Mouse (Mus musculus) cerebellum, adult 18-20 months (tissue): Measurements from ENCODE around the gene Atp5h.
"Not testable (repeated sequence)": the region's sequence is repeated elsewhere in the genome, so short reads cannot be mapped to it uniquely, and the experiment has no call there.

Experiments used
- DNase-seq, 2 experiments: peaks; one replicate each; pipeline ENCODE4 v3.0.0; 2021

The Atp5h gene

DNA sequence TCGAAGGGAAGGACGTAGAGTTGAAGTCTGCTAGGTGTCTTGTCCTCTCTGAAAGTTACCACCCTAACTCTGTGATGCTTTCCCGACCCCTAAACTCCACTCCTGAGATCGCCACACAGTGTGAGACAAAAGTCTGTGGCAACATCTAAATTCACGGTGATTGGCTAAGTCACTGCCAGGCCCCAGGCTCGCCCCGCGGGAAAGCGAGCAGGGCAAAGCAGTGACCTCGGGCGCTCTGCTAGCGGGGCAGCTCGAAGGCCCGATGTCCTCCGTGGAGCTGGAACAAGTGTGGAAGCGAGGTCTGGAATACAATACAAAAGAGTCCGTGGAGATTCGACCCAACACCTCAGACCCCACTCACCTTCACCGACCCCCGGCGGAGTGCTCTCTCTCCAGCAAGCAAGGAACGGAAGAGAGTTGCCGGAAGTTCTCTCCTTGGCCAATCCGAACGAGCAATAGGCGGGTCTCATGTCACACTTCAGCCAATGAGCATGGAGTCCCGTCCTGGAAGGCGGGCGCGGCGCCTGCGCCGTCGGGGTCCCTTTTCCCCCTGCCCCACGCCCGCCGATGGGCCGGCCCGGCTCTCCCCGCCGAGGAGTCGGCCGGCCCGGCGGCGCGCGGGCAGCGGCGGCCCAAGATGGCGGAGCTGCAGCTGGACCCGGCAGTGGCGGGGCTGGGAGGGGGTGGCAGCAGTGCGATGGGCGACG is at the start of gene Atp5h, which contains the start of gene Kctd2:
Gene Atp5h (minus strand): TSS at position 432 of the 707 bp plus-strand sequence.
Gene Kctd2 (plus strand): TSS at position 598 of the 707 bp plus-strand sequence.
- DNase-seq = peak; percentile 96 to 97

DNA sequence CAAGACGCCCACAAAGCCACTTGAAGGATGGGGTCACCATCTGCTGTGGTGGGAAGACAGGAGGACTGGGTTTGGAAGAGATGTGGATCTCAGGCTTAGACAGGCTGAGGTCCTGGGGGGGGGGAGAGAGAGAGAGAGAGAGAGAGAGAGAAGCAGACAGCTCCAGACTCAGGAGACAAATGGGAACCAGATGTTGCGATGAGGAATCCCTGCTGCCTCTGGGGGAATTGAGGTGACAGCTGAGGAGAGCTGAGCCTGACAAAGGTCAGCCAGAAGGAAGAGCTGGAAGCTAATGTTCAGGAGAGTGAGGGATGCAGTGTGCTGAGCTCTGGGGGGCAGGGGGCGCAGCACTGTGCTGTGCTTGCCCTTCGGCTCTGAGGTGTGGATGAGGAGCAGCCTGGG is 47.5 kb upstream of the Atp5h start:
- no peak for DNase-seq

DNA sequence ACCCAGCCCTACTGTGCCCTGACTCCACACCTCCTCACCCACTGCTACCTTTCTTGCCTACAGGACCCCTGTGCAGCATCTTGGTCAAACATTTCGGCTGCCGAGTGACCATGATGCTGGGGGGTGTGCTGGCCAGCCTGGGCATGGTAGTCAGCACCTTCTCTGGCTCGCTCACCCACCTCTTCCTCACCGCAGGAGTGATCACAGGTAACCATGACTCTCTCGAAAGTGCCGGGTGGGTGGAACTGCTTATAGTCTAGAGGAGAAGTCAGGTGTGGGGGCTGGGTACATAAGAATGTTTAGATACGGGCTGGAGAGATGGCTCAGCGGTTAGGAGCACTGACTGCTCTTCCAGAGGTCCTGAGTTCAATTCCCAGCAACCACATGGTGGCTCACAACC is 45.1 kb upstream of the Atp5h start:
- no peak for DNase-seq

DNA sequence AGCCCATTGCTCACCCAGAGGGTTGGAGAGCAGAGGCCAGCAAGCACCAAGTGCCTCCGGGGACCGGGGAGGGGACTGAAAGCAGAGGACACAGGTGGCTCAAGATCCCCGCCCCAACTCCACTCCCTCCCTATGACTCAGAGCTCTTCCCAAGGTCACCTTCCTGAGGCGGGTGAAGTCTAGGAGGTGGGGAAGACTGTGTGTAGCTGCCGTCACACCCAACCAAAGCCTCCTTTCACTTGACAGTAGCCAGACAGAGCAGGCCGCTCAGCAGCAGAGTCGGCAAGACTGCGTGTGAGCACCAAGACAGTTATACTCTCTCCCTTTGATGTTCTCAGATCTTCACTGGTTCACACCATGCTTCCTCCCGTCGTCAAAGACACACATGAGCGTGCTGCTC is 43.6 kb upstream of the Atp5h start:
- DNase-seq = no peak

DNA sequence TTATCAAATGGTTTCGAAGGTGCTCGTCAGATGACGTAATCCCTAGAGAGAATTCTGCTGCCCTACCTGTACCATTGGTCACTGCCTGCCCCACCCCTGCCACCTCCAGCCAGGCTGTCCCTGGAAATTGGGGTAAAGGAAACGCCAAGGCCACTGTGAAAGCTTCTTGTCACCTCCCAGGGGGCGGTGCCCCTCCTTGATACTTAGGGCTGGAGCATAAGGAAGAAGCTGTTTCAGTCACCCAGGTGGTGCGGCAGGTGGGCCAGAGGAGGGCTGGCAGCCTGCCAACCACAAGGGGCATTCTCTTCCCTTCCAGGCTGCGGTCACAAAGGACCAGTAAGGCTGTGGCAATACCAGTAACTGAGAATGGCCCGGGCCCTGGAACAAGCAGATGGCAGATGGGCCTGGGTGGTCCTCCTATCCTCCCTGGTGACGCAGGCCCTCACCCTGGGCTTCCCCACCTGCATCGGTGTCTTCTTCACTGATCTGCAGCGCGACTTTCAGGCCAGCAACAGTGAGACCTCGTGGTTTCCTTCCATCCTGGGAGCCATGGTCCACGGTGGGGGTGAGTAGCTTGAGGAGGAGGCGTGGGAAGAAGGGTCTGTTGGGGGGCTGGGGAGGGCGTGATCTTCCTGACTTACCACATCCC is 42.6 kb upstream of the Atp5h start, which contains the start of gene Slc16a5:
Gene Slc16a5 (plus strand): TSS at position 232 of the 649 bp plus-strand sequence.
- DNase-seq = no peak

DNA sequence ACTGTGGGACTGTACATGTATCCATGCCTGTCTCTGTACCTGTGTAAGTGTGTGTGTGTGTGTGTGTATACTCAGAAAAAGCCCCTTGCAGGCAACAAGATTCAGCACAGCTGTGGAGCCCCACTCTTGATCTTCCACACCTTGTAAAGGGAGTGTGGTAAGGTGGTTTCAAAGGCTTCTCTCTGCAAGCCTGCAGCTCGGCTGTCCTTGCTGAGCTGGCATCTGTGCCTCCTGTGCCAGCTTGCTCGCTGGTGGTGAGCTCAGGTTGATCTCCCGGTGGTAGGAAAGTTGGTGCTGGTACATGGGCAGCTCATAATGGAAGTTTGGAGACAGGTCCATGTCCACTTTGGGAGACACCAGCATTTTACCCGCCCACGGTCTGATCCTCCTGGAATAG is 42.1 kb upstream of the Atp5h start:
- DNase-seq = no peak

DNA sequence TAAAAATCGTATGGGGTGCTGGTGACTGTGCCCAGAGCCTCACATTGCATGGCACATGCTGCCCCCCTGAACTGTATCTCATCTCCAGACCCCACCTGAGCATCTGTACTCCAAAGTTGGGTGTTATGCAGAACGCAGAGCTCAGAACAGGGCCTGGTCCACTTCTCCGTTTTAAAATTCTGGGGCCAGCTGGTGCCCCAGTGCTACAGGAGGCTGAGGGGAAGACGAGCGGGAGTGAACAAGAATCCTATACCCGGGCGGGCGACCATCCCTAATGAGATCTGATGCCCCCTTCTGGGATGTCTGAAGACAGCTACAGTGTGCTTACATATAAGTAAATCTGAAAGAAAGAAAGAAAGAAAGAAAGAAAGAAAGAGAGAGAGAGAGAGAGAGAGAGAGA is 41.2 kb upstream of the Atp5h start:
- DNase-seq = no peak

DNA sequence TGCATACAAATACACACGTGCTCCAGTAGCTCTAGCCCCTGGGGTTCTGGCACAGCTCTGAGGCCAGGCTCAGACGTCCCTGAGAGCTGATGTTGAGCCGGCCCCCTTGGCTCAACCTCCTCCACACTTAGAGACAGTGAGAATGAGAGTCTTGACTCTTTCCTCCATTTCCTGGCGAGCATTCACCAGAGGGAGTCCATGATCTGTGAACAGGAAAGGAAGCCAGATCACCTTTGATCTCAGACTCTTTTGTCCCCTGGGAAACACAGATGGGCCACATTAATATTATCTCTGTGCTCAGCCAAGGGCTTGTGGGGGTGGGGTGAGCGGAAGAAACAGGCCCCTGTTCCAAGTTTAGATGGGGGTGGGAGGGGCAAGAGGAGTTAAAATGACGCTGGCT is 37.6 kb upstream of the Atp5h start:
- DNase-seq = no peak

DNA sequence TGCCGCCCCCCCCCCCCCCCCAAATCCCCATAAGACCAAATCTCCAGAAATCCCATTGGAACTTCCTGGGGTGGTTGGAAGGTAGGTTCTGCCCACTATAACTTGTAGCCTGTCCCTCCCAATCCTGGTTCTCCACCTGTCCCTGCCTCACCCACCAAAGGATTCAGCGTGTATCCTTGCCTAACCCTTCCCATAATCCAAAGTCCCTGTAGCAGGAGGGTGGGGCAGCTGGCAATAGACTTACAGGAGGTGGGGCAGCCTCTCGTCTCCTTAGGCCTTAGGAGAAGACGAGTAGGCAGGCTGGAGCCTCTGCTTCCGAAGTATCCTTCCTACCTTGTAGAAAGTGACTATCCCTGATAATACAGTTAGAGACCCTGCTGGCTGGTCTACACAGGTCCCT is 36.4 kb upstream of the Atp5h start:
- DNase-seq = no peak

DNA sequence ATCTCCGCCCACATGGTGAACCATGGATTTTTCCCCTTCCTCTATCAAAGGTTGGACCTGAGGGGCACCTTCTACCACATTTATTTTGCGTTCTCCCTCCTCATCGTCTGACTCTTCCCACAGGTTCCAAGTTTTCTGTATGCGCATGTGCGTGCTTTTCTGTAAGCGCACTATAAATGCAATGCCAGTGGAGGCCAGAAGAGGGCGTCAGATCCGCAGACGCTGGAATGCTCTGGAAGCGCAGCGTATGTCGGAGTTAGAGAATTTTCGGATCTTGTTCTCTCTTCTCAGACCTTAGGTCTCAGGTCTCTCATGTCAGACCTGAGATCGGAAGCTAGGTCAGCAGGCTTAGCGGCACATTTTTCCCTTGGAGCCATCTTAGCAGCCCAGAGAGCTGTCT is 35.9 kb upstream of the Atp5h start:
- DNase-seq = no peak

DNA sequence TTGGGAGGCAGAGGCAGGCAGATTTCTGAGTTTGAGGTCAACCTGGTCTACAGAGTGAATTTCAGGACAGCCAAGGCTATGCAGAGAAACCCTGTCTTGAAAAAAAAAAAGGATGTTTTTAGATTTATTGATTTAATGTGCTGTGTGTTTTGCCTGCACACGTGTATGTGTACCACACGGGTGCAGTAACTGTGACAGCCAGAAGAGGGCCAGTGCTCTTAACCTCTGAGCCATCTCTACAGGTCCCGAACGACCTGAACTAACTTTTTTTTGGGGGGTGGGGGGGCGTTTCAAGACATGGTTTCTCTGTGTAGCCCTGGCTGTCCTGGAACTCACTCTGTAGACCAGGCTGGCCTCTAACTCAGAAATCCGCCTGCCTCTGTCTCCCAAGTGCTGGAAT is 35.1 kb upstream of the Atp5h start:
- not testable (repeated sequence) for DNase-seq

DNA sequence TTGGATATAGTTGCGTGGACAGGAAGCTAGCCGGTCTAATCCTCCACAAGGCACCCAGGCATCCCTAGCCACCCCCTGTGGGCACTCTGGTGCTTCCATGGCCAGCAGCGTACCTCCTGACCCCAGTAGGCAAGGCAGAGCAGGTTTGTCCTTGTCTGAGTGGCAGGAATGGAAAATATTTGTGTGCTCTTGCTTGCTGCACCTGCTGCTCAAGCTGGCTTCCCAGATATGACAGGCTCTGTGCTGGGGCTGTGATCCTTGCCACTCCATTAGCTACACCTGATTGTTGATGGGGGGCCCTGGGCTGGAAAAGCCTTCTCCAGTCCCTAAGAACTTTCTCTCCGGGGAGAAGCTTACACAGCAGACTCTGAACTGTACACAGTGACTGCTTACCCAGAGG is 33.5 kb upstream of the Atp5h start:
- DNase-seq = no peak

DNA sequence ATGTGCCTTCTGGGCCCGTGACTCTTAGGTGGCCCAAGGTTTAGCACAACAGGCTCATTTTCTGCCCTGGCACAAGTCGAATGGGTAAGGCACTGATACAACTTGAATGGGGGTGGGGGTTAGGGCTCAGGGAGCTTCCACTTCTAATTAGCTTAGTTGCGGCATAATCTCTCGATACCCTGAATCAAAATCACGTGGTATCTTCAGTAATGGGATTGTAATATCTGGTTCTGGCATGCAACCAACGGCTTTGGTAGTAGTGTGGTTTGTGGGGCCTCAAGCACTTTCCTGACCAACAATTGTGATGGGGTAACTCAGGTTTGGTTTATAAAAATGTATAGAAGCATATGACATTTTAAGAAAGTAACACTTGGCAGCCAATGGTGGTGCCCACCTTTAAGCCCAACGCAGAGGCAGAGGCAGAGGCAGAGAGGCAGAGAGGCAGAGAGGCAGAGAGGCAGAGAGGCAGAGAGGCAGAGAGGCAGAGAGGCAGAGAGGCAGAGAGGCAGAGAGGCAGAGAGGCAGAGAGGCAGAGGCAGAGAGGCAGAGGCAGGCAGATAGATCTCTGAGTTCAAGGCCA is 32.6 kb upstream of the Atp5h start:
- no peak for DNase-seq

DNA sequence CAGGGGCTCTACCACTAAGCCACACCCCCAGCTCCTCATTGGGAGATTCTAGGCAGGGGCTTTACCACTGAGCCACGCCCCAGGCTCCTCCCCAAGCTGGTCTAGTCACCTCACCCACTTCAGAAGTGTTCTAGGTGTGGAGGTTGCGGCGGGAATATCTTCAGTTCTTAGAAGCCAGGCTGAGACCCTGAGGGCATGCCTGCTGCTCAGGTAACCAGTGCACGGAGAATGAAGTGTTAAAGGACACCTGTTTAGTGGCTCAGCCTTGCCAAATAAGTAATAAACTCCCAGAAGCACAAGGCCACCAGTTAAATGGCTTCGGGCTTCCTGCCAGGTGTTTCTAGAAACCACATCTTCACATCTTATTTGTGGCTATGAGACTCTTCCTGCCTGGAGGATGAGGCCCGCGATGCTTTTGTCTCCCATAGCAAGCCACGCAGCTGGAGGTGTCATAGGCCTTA is 32.0 kb upstream of the Atp5h start:
- no peak for DNase-seq

DNA sequence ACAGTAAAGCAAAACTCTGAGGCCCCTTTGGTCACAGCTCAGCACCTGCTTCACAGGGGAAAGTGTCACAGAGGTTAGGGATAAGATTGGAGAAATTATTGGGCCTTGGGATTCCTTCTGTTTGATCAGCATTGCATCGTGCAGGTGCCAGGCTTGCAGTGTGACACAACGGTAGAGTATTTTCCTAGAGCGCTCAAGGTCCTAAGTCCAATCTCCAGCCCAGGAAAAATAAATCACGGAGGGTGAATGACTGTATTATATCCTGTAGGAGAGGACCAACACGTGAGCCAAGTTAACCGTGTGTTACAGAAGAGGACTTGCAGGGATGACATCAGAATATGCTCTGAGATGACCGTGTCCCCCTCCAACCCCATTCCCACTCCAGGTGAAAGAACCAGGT is 30.4 kb upstream of the Atp5h start:
- no peak for DNase-seq

DNA sequence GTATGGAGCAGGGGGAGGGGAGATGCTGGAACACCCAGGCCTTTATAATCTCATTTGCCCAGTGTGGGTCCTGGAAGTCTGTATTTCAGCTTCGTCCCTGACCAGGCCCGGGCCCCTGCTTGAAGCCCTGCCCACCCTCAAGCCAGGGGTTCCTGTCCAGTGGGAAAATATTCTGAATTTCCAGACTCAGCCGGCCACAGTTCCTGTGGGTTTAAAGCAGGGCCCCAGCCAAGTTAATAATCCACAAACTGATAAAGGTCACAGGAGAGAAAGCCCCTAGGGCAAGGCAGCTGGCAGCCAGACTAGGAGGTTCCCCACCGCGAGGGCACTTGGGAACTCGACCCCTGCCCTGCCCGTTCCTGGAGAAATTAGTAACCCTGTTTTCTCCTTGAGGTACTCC is 29.2 kb upstream of the Atp5h start:
- no peak for DNase-seq

DNA sequence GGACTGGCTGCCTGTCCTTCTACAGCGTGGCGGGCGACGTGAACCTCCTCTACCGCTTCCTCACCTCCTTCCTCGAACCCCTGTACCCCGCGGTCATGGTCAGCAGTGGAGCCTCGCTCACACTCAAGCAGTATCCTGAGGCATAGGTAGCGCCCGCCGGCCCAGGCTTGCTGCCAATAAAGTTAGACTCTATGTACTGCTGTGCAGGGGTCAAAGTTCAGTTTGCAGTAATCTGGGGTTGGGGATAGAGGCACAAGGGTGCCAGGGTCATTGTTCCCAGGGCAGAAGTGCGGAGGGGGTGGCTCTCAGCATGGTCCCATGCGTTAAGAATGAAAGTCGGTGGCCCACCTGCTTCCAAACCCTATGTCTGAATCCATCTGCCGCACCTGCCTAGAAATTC is 28.3 kb upstream of the Atp5h start:
- no peak for DNase-seq

DNA sequence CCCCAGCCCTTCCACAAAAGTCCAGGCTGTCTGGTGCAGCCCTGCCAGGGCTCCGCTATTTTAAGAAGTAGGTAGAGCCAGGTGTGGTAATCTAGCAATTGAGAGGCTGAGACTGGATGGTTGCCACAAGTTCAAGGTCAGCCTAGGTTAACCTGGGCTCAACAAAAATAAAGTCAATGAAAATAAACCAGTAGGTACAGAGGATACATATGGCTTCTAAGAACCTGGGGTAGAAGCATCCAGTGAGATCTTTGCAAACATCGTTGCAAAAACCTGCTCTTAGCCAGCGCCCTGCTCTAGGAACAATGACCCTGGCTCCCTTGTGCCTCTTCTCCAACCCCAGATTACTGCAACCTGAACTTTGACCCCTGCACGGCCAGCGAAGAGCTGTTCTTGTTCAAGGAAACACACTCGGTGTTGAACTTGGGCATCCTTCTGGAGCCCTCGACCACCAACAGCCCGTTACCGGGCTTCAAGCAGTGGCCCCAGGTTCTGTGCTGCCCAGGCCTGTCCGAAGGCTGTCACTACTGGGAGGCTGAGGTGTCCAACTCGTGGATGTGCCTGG is 27.6 kb upstream of the Atp5h start:
- DNase-seq = no peak

DNA sequence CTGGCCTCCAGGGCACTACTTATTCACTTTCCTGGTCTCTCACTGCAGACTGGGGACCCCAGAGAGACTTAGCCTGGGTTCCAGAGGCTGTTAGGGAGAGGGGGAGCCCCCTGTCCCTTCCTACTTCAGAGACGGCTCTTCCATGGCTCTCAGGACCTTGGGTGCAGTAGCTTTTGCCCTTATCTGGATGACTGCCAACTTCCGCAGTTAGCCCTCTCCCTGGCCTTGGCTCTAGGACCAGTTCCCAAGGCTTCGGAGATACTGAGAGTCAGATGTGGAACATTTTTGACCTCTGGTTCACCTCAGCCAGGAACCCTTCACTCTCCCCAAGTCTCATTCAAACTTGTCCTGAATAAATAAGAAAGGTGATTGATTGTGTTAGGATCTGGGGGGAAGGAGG is 27.1 kb upstream of the Atp5h start:
- no peak for DNase-seq

DNA sequence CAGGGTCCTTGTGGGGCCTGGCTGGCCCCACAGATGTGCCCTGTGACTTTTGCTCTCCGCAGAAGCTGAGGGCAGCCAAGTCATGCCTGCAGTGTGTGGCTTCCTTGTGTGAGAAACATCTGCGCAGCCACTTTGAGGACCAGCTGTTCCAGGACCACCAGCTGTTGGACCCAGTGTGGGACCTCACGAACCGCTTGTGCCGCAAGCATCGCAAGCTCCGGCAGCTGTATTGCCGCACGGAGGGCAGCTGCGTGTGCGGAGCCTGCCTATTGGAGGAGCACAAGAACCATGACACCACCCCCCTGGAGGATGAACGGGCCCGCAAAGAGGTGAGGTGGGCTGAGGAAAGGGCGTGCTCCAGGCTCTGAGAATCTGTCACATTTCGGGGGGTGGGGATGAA is 21.7 kb upstream of the Atp5h start:
- DNase-seq = no peak

DNA sequence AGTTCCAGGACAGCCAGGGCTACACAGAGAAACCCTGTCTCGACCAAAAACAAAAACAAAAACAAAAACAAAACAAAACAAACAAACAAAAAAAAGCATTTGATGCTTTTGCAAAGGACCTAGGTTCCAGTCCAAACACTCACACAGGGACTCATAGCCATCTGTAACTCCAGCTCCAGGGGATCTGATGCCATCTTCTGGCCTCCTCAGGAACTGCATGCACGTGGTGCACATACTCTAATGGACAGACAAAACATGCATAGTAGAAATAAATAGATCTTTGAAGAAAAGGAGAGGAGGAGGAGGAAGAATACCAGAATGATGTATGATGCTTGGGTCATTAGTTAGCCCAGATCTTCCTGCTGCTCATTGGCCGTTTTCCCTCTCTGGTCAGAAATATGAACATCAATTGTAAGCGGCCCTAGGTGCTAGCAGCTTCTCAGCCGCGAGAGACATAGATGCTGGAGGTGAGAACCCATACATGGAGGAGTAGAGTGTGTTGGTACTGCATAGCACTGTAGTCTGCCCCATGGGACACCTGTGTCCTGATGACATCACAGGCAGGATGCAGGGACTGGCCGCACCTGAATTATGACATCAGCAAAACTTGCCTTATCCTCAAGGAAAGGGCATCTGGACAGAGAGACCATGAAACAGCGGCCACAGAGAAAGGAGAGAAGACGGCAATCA is 20.3 kb upstream of the Atp5h start, which contains the start of gene Trim80:
Gene Trim80 (plus strand): TSS at position 640 of the 690 bp plus-strand sequence.
- DNase-seq = no peak

DNA sequence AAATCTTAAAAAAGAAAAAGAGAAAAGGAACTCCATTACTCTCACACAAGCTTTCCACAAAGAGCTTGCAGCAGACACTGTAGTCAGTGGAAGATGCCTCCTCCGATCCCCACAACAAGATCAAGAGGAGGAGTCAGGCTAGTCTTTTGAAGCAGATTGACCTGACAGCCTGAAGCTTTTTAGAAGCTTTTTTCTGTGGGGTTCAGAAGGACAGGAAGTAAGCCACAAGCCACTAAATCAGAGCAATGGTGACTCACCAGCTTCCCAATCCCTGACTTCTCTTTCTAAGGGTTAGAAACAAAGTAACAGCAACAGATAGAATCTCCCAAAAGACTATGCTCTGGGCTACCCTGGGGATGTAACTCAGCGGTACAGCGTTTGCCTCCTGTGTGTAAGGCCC is 19.6 kb upstream of the Atp5h start:
- no peak for DNase-seq

DNA sequence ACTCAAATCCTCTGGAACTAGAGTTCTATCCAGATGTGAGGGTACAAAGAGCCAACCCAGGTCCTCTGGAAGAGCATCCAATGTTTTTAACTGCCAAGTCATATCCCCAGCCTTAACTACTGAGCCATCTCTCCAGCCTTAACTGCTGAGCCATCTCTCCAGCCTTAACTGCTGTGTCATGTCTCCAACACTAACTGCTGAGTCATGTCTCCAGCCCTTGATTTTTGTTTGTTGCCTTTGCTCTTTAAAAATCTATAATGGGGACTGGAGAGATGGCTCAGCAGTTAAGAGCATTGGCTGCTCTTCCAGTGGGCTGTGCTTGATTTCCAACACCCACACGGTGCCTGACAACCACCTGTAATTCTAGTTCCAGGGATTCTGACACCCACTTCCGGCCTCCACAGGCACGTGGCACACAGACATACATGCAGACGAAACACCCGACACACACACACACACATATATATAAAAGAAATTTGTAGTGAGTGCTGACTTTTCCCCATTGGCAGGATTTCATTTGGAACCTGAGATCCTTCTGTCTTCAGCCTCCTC is 17.9 kb upstream of the Atp5h start:
- no peak for DNase-seq
